Mouse (Mus musculus) small intestine, adult 2 months (tissue): ENCODE measurements around the gene Tmem82. TPM values are rescaled to one million over a fixed set of nuclear protein-coding genes. Genes with fewer than 3 reads are reported as not detected.
A peak's percentile ranks its signal among the peaks of the same experiment; 100 is the strongest.
"Not testable (repeated sequence)": the region's sequence is repeated elsewhere in the genome, so short reads cannot be mapped to it uniquely, and the experiment has no call there.

Experiments
- H3K27ac ChIP-seq: fragments of 200-500 bp; 2 replicates; pipeline ENCODE4 v1.5.1; 2012; ENCODE audit warnings: low read depth, low read length, control low read depth, inconsistent platforms; ENCODE audit not compliant: insufficient read depth
- H3K27me3 ChIP-seq: fragments of 200-500 bp; 2 replicates; pipeline ENCODE4 v1.6.1; 2012; ENCODE audit warnings: mild to moderate bottlenecking, moderate library complexity, low read length, inconsistent platforms; ENCODE audit not compliant: control insufficient read depth, insufficient read depth
- H3K36me3 ChIP-seq: fragments of 200-500 bp; 2 replicates; pipeline ENCODE4 v1.6.1; 2012; ENCODE audit warnings: mild to moderate bottlenecking, low read length, control low read depth, inconsistent platforms; ENCODE audit not compliant: control insufficient read depth, insufficient read depth
- H3K4me1 ChIP-seq: fragments of 200-500 bp; 2 replicates; pipeline ENCODE4 v1.6.1; 2012; ENCODE audit warnings: low read length, inconsistent platforms, mixed read lengths; ENCODE audit not compliant: control insufficient read depth, insufficient read depth, insufficient read length
- H3K4me3 ChIP-seq: fragments of 200-500 bp; 2 replicates; pipeline ENCODE4 v1.5.1; 2012; ENCODE audit warnings: low read depth, mild to moderate bottlenecking, control low read depth, inconsistent platforms, low read length, moderate library complexity
- CTCF ChIP-seq: fragments of 200-500 bp; IDR thresholded peaks from 2 replicates; pipeline ENCODE4 v1.5.1; 2012; ENCODE audit warnings: low read depth, mild to moderate bottlenecking, control low read depth, inconsistent platforms, low read length, moderate library complexity, mixed read lengths; ENCODE audit not compliant: insufficient replicate concordance, insufficient read length; ENCODE audit errors: extremely low read depth
- POLR2A ChIP-seq: fragments of 200-500 bp; IDR thresholded peaks from 2 replicates; pipeline ENCODE4 v1.6.1; 2012; ENCODE audit warnings: low read depth, mild to moderate bottlenecking, control low read depth, inconsistent platforms, low read length, moderate library complexity
- WGBS: fragments of 180-500 bp; shearing (Covaris S2); methylation state at CpG from one replicate; pipeline ENCODE4 v1.1.7; 2018; 5-methylcytosine and 5-hydroxymethylcytosine counted together
- polyA plus RNA-seq: library from polyadenylated mRNA; depleted of rRNA; stranded (reverse); fragments of >200 nt; gene quantifications from 2 replicates; pipeline ENCODE4 v1.2.3, GENCODE M21; 2012

The Tmem82 gene
- polyA plus RNA-seq, 1 experiment: 61.9 TPM

DNA sequence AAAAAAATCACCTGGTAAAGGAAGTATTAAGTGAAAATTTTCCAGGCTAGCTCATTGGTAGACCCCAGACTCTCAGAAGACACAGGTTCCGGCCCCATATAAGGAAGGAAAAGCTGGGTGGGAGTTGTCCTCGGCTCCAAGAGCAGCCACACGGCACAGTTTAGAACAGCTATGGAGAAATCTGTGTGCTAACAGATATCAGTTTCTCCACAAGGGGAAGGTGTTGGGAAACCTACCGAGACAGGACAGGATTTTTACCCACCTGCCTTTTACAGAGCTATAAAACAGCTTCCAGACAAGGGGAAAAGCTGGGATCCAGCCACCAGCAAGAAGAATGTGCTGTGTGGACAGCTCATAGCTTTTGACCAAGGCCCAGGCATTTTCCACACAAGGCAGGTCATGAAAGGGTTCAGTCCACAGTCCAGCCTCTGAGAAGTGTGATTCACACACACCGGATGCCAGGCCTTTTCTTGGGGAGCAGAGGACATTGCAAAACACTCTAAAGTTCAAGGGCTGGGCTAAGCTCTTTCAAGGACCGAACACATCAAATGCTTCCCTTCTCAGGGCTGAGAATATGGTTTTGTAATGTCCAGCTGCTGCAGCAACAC, 45.0 kb downstream of the Tmem82 start:
- no peak overlapping the region for H3K4me3 ChIP-seq
- no peaks in the 10 kb centered on the region for H3K27me3 ChIP-seq
- TF ChIP-seq CTCF (peak; percentile 8; the same call in 1 of the 2 replicates), POLR2A (no peak)
- peaks cover 44% of the 10 kb centered on the region for H3K4me1 ChIP-seq
- 25% methylated on average over 6 of the region's 6 CpGs for WGBS
- H3K27ac ChIP-seq: peak overlapping the region; percentile 80
- peaks cover 18% of the 10 kb centered on the region for H3K36me3 ChIP-seq

DNA sequence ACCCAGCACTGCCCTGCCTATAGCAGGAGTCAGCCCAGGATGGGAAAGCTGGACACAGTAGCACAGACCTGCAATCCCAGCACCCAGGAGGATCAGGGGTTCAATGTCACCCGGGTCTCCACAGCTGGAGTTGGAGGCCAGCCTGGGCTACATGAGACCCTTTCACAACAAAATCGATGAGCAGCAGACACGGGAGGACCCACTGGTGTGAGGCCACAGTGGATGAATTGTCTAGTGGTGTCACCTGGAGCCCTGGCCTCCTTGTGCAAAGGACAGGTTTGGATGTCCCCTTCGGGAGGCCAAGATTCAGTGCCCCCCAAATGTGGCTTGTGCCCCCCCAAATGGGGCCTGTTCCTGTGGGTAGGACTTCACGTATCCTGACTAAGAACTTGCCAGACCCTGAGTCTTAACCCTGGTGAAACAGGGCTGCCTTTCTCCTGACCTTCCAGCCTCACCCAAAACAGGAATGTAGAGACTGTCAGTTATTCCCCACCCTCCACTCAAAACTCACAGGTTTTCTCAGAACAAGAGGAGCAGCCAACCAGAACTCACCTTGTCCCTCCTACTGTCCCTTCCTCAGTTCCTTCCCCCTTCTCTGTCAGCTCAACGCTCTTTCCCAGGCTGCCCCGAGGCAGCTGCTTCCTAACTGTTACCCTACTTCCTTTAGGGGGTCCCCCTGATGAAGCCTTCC, 45.6 kb downstream of the Tmem82 start:
- no peak for TF ChIP-seq POLR2A
- TF ChIP-seq CTCF: no peak
- peak overlapping the region; percentile 80 for H3K27ac ChIP-seq
- 61% methylated on average over 7 of the region's 7 CpGs for WGBS

DNA sequence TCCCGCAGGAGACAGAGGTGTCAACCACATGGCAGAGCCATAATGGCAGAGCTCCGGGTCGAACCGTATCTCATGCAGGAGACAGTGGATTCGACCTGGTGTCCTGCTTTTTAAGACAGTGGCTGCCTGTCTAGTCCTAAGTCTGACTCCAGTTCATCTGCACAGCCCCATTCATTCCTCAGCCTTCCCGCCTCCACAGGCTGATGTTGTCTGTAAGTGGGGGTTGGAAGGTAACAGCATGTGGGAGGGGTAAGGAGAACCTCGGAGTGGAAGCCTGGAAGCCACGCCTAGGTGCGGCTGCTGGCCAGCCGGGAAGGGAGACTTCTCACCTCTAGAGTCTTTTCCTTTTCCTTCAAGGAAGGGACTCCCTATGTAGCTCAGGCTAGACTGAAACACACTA, 46.5 kb downstream of the Tmem82 start:
- H3K36me3 ChIP-seq: peaks cover 7% of the 10 kb centered on the region
- no peak for TF ChIP-seq CTCF
- no peak for TF ChIP-seq POLR2A
- H3K4me3 ChIP-seq: no peak overlapping the region
- peak overlapping the region; percentile 80 for H3K27ac ChIP-seq
- WGBS: 41% methylated on average over 10 of the region's 10 CpGs
- H3K4me1 ChIP-seq: peaks cover 46% of the 10 kb centered on the region
- H3K27me3 ChIP-seq: no peaks in the 10 kb centered on the region

More for the DNA sequence above, 45.6 kb downstream of the Tmem82 start:
- peaks cover 16% of the 10 kb centered on the region for H3K36me3 ChIP-seq
- H3K4me1 ChIP-seq: peaks cover 46% of the 10 kb centered on the region
- no peaks in the 10 kb centered on the region for H3K27me3 ChIP-seq
- 0 out of 2 replicates have a peak overlapping the region, but pooled peaks have one; percentile 4 for H3K4me3 ChIP-seq

DNA sequence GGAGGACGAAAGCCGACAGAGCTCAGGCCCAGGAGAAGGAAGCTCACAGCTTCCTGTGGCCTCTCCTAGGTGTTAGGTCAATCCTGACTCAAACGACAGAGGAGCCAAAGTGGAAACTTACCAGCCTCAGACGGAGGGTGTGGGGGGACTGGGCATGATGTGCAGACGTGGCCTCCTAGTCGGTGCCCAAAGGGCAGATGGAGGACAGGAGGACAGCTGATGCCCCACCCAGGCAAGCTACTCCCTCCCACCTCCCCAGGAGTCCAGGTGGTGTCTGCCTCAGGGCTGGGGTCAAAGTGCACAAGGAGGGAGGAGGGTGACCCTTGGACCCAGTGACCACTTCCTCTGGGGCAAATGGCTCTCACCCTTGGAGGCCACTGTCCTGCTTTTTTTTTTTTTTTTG, 47.1 kb downstream of the Tmem82 start:
- H3K27ac ChIP-seq: peak overlapping the region; percentile 83
- H3K27me3 ChIP-seq: no peaks in the 10 kb centered on the region
- peak overlapping the region; percentile 29 for H3K4me3 ChIP-seq
- WGBS: 26% methylated on average over 6 of the region's 6 CpGs
- no peak for TF ChIP-seq CTCF
- no peak for TF ChIP-seq POLR2A
- peaks cover 1% of the 10 kb centered on the region for H3K36me3 ChIP-seq
- H3K4me1 ChIP-seq: peaks cover 46% of the 10 kb centered on the region

DNA sequence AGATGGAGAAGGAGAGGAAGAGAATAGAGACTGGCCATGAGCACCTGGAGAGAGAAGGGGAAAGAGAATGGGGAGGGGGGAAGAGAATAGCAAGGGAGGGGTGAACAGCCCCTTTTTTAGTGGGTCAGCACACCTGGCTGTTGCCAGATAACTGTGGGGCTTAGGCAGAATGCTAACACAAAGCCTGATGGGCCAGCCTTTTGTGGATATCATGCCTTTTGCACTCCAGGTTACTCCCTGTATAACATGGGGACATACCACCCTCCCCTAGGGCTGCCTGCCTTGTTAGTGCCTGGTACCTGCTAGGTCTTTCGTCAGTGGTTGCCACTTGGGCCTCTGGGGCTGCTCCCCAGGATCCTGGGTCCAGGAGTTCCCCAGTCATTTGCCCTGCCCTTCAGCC, 47.6 kb downstream of the Tmem82 start:
- H3K36me3 ChIP-seq: no peaks in the 10 kb centered on the region
- WGBS: 78% methylated on average over 1 of the region's 1 CpGs
- TF ChIP-seq CTCF (no peak), POLR2A (no peak)
- H3K4me1 ChIP-seq: peaks cover 46% of the 10 kb centered on the region
- H3K27ac ChIP-seq: peak overlapping the region; percentile 83
- H3K27me3 ChIP-seq: no peaks in the 10 kb centered on the region
- H3K4me3 ChIP-seq: peak overlapping the region; percentile 29

DNA sequence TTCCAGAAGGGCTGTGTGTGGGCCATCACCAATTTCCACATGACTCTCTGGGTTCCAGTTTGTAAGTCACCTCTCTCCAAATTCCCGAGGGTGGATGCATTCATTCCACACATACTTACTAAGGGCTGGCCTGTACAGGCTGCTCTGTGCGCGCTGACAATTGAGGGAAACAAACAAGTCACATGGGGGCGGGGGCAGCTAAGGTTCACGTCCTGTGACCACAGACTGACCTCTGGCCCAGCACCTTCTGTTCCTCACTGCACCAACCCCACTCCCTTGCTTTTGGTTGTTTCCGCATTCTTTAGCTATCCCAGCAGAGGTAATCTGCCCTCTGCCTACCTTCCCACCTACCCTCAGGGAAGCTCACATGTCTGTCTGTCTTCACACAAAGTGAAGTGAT, 48.4 kb downstream of the Tmem82 start:
- Histone ChIP-seq H3K36me3 (no peaks in the 10 kb centered on the region), H3K4me1 (peaks cover 45% of the 10 kb centered on the region), H3K27ac (peak overlapping the region; percentile 83), H3K27me3 (no peaks in the 10 kb centered on the region), H3K4me3 (no peak overlapping the region)
- 71% methylated on average over 6 of the region's 6 CpGs for WGBS
- TF ChIP-seq CTCF (no peak), POLR2A (no peak)

DNA sequence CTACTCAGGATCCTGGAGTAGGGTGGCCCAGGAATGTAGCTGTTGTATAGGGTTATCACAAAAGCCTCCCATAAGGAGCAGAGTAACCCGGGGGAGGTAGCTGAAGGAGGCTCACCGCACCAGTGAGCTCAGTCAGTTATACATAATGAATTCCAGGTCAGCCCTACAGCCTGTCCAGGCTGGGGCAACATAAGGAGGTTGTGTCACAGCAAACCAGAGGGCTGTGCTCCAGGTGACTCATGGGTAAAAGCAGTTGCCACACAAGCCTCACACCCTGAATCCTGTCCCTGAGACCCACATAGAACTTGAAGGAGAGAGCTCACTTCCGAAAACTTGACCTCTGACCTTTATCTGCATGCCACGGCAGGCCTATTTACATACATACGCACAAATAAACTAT, 49.5 kb downstream of the Tmem82 start:
- Histone ChIP-seq H3K27me3 (no peaks in the 10 kb centered on the region), H3K36me3 (no peaks in the 10 kb centered on the region), H3K4me1 (peaks cover 36% of the 10 kb centered on the region), H3K27ac (no peak overlapping the region), H3K4me3 (no peak overlapping the region)
- WGBS: 87% methylated on average over 5 of the region's 5 CpGs
- TF ChIP-seq POLR2A (no peak), CTCF (no peak)

DNA sequence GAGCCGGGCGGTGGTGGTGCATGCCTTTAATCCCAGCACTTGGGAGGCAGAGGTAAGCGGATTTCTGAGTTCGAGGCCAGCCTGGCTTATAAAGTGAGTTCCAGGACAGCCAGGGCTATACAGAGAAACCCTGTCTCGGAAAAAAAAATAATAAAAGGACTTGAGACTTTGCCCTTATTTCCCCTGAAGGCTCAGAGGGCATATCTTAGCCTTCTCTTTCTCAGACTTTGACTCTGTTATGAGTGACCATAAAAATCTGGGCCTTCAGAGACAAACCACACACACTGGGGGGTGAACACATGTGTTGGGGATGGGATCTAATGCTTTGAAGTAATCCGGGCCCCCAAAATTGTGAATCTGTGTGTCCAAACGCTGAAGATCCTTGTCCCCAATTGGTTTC, 51.3 kb downstream of the Tmem82 start:
- peak overlapping the region; percentile 81 for H3K27ac ChIP-seq
- not testable (repeated sequence) for H3K27me3 ChIP-seq, H3K36me3 ChIP-seq, H3K4me3 ChIP-seq
- WGBS: 70% methylated on average over 7 of the region's 7 CpGs
- peaks cover 20% of the 10 kb centered on the region for H3K4me1 ChIP-seq
